Mouse (Mus musculus) neural tube, embryonic 12.5 days (tissue): ENCODE data around the gene Cfd. TPM values are rescaled to one million over a fixed set of nuclear protein-coding genes. Genes with fewer than 3 reads are reported as not detected.

Experiments
- ATAC-seq: fragments of 200-750 bp; cut with Nextera tagmentation; 2 replicates; pipeline ENCODE4 v1.8.0; 2017; ENCODE audit warnings: low read depth, mild to moderate bottlenecking, moderate TSS enrichment, moderate library complexity; ENCODE audit not compliant: low FRiP score
- H3K27ac ChIP-seq: fragments of 300-500 bp; sonication (generic); 2 replicates; pipeline ENCODE4 v1.5.1; 2016
- H3K27me3 ChIP-seq: fragments of 300-500 bp; sonication (generic); replicated peaks from 2 replicates; pipeline ENCODE4 v1.6.1; 2016; ENCODE audit warnings: mild to moderate bottlenecking
- H3K36me3 ChIP-seq: fragments of 300-500 bp; sonication (generic); 2 replicates; pipeline ENCODE4 v1.6.1; 2016; ENCODE audit warnings: mild to moderate bottlenecking
- H3K4me1 ChIP-seq: fragments of 300-500 bp; sonication (generic); 2 replicates; pipeline ENCODE4 v1.6.1; 2016
- H3K4me2 ChIP-seq: fragments of 300-500 bp; sonication (generic); replicated peaks from 2 replicates; pipeline ENCODE4 v1.6.1; 2016; ENCODE audit warnings: mild to moderate bottlenecking
- H3K4me3 ChIP-seq: fragments of 300-500 bp; sonication (generic); 2 replicates; pipeline ENCODE4 v1.5.1; 2016
- H3K9ac ChIP-seq: fragments of 300-500 bp; sonication (generic); 2 replicates; pipeline ENCODE4 v1.6.1; 2016; ENCODE audit warnings: mild to moderate bottlenecking
- H3K9me3 ChIP-seq: fragments of 300-500 bp; sonication (generic); 2 replicates; pipeline ENCODE4 v1.6.1; 2016; ENCODE audit warnings: mild to moderate bottlenecking
- WGBS: fragments of 180-500 bp; shearing (Covaris S2); methylation state at CpG from one replicate; pipeline ENCODE4 v1.1.7; 2016; 5-methylcytosine and 5-hydroxymethylcytosine counted together
- polyA plus RNA-seq: library from polyadenylated mRNA; unstranded; fragments of >200 nt; fragmentation: Nextera tagmentation; extraction: Ambion mirVana; gene quantifications from 2 replicates; pipeline ENCODE4 v1.2.1, GENCODE M21; 2016

Cfd gene
- polyA plus RNA-seq, 1 experiment from 2014 or later: not detected

GRCm38 (mm10) chr10:79862925-79863324 lies 27.7 kb upstream of the Cfd start:
- 84% methylated on average over 10 of the region's 10 CpGs for WGBS
- no peak overlapping the region for H3K4me3 ChIP-seq

GRCm38 (mm10) chr10:79864351-79865188 lies 26.1 kb upstream of the Cfd start:
- Histone ChIP-seq H3K4me1 (peaks cover 24% of the 10 kb centered on the region), H3K27me3 (no peaks in the 10 kb centered on the region), H3K36me3 (peaks cover 86% of the 10 kb centered on the region), H3K4me3 (no peak overlapping the region), H3K27ac (0 out of 2 replicates have a peak overlapping the region, but pooled peaks have one; percentile 32), H3K9ac (no peak overlapping the region), H3K4me2 (no peak overlapping the region), H3K9me3 (no peaks in the 10 kb centered on the region)
- 59% methylated on average over 10 of the region's 10 CpGs for WGBS
- no peak for ATAC-seq

More at GRCm38 (mm10) chr10:79862925-79863324, 27.7 kb upstream of the Cfd start:
- Histone ChIP-seq H3K4me1 (peaks cover 30% of the 10 kb centered on the region), H3K4me2 (no peak overlapping the region), H3K9ac (no peak overlapping the region), H3K9me3 (no peaks in the 10 kb centered on the region), H3K36me3 (peaks cover 92% of the 10 kb centered on the region), H3K27me3 (no peaks in the 10 kb centered on the region), H3K27ac (no peak overlapping the region)
- no peak for ATAC-seq

GRCm38 (mm10) chr10:79865189-79865601 lies 25.5 kb upstream of the Cfd start:
- 0 out of 2 replicates have a peak, but pooled peaks have one; percentile 13 for ATAC-seq
- Histone ChIP-seq H3K27ac (no peak overlapping the region), H3K27me3 (no peaks in the 10 kb centered on the region), H3K4me2 (no peak overlapping the region), H3K36me3 (peaks cover 85% of the 10 kb centered on the region), H3K9ac (no peak overlapping the region; the same call in 1 of the 2 replicates), H3K9me3 (no peaks in the 10 kb centered on the region), H3K4me1 (peaks cover 26% of the 10 kb centered on the region; the same call in 1 of the 2 replicates), H3K4me3 (no peak overlapping the region)
- 66% methylated on average over 12 of the region's 12 CpGs for WGBS

- no peak for ATAC-seq
- Histone ChIP-seq H3K4me3 (no peak overlapping the region), H3K36me3 (peaks cover 83% of the 10 kb centered on the region), H3K27me3 (no peaks in the 10 kb centered on the region), H3K4me1 (peaks cover 26% of the 10 kb centered on the region; the same call in 1 of the 2 replicates), H3K9me3 (no peaks in the 10 kb centered on the region), H3K27ac (no peak overlapping the region), H3K9ac (no peak overlapping the region), H3K4me2 (no peak overlapping the region)
- 77% methylated on average over 19 of the region's 19 CpGs for WGBS
Observed at GRCm38 (mm10) chr10:79865801-79866295, 24.8 kb upstream of the Cfd start.

GRCm38 (mm10) chr10:79866601-79867000 lies 24.1 kb upstream of the Cfd start:
- Histone ChIP-seq H3K27ac (no peak overlapping the region; the same call in 1 of the 2 replicates), H3K9ac (no peak overlapping the region), H3K36me3 (peaks cover 83% of the 10 kb centered on the region), H3K4me1 (peaks cover 28% of the 10 kb centered on the region), H3K4me3 (no peak overlapping the region), H3K27me3 (no peaks in the 10 kb centered on the region), H3K9me3 (no peaks in the 10 kb centered on the region), H3K4me2 (no peak overlapping the region)
- WGBS: 77% methylated on average over 11 of the region's 11 CpGs
- no peak for ATAC-seq

- no peak for ATAC-seq
- Histone ChIP-seq H3K4me1 (peaks cover 43% of the 10 kb centered on the region), H3K27me3 (no peaks in the 10 kb centered on the region), H3K4me3 (0 out of 2 replicates have a peak overlapping the region, but pooled peaks have one; percentile 5), H3K27ac (no peak overlapping the region), H3K9me3 (no peaks in the 10 kb centered on the region), H3K9ac (no peak overlapping the region), H3K4me2 (peak overlapping the region; percentile 80), H3K36me3 (peaks cover 36% of the 10 kb centered on the region)
- WGBS: 93% methylated on average over 8 of the region's 8 CpGs
Observed at GRCm38 (mm10) chr10:79871845-79872244, 18.8 kb upstream of the Cfd start.

GRCm38 (mm10) chr10:79872862-79873261 lies 17.8 kb upstream of the Cfd start:
- peak overlapping the region; percentile 80 for H3K4me2 ChIP-seq
- WGBS: 50% methylated on average over 3 of the region's 3 CpGs

GRCm38 (mm10) chr10:79873313-79873712 lies 17.3 kb upstream of the Cfd start:
- 0 out of 2 replicates have a peak, but pooled peaks have one; percentile 6 for ATAC-seq

More at GRCm38 (mm10) chr10:79872862-79873261, 17.8 kb upstream of the Cfd start:
- H3K27me3 ChIP-seq: no peaks in the 10 kb centered on the region
- peaks cover 42% of the 10 kb centered on the region for H3K4me1 ChIP-seq
- H3K9ac ChIP-seq: peak overlapping the region; percentile 94
- peaks cover 28% of the 10 kb centered on the region for H3K36me3 ChIP-seq
- H3K9me3 ChIP-seq: no peaks in the 10 kb centered on the region
- no peak overlapping the region for H3K27ac ChIP-seq
- no peak for ATAC-seq
- H3K4me3 ChIP-seq: peak overlapping the region; percentile 73

GRCm38 (mm10) chr10:79873715-79874289 lies 16.9 kb upstream of the Cfd start:
- Histone ChIP-seq H3K9me3 (no peaks in the 10 kb centered on the region), H3K4me1 (peaks cover 42% of the 10 kb centered on the region), H3K27me3 (no peaks in the 10 kb centered on the region), H3K4me2 (peak overlapping the region; percentile 80), H3K9ac (peak overlapping the region; percentile 94), H3K4me3 (peak overlapping the region; percentile 73), H3K27ac (peak overlapping the region; percentile 86), H3K36me3 (peaks cover 28% of the 10 kb centered on the region)
- 2% methylated on average over 26 of the region's 26 CpGs for WGBS
- peak; percentile 57 for ATAC-seq

More at GRCm38 (mm10) chr10:79873313-79873712, 17.3 kb upstream of the Cfd start:
- Histone ChIP-seq H3K4me2 (peak overlapping the region; percentile 80), H3K4me1 (peaks cover 42% of the 10 kb centered on the region), H3K36me3 (peaks cover 28% of the 10 kb centered on the region), H3K9me3 (no peaks in the 10 kb centered on the region), H3K27me3 (no peaks in the 10 kb centered on the region), H3K4me3 (peak overlapping the region; percentile 73), H3K27ac (no peak overlapping the region), H3K9ac (peak overlapping the region; percentile 94)
- 2% methylated on average over 6 of the region's 6 CpGs for WGBS

GRCm38 (mm10) chr10:79874290-79874862 lies 16.3 kb upstream of the Cfd start, which contains the start of the genes Prtn3 and Plppr3:
Gene Prtn3 (plus strand): TSS chr10:79874476.
Gene Plppr3 (minus strand): TSS chr10:79874634.
- H3K9me3 ChIP-seq: no peaks in the 10 kb centered on the region
- 0 out of 2 replicates have a peak, but pooled peaks cover under 1% of the 10 kb centered on the region for H3K27me3 ChIP-seq
- H3K36me3 ChIP-seq: peaks cover 23% of the 10 kb centered on the region
- under 1% methylated on average over 57 of the region's 57 CpGs for WGBS
- peak within 1 kb of the TSS; percentile 86 for H3K27ac ChIP-seq
- H3K4me1 ChIP-seq: peaks cover 37% of the 10 kb centered on the region
- peak within 1 kb of the TSS; percentile 94 for H3K9ac ChIP-seq
- H3K4me3 ChIP-seq: peak within 1 kb of the TSS; percentile 73
- ATAC-seq: peak; percentile 91
- H3K4me2 ChIP-seq: peak within 1 kb of the TSS; percentile 80

- WGBS: 54% methylated on average over 1 of the region's 1 CpGs
- H3K9me3 ChIP-seq: no peaks in the 10 kb centered on the region
- ATAC-seq: no peak
- H3K27ac ChIP-seq: no peak overlapping the region
- no peak overlapping the region for H3K9ac ChIP-seq
- H3K4me1 ChIP-seq: peaks cover 31% of the 10 kb centered on the region
- peaks cover 14% of the 10 kb centered on the region for H3K27me3 ChIP-seq
- no peaks in the 10 kb centered on the region for H3K36me3 ChIP-seq
- H3K4me3 ChIP-seq: no peak overlapping the region
- H3K4me2 ChIP-seq: no peak overlapping the region
Observed at GRCm38 (mm10) chr10:79877174-79877573, 13.5 kb upstream of the Cfd start.
